Mouse (Mus musculus): ENCODE measurements around the gene Ctnna3. TPM values are rescaled to one million over a fixed set of nuclear protein-coding genes. Genes with fewer than 3 reads are reported as not detected.

Gene Ctnna3
- polyA plus RNA-seq, 1 experiment: 0.17 TPM

DNA sequence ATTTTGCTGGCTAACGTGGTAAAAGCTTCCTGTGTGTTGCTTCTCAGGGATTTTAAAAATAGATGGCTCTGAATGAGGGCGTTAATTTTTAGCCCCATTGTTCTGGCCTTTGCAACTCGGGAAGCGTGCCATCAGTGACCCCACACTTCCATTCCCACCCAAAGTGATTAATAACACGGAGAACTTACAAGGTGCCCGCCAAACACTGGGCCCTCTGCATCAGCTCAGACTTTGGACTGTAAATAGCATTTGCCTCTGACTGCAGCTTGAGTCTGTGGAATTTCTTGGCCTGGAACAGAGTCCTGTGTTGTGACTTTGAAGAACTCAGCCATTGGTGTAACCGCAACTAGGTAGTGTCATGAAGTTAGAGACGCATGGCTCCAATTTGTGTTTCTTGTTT lies 521.0 kb downstream of the Ctnna3 start:
- H3K79me2 ChIP-seq (ENCODE audit: control insufficient read depth, insufficient read depth): no peaks in the 10 kb centered on the region
- H3K4me3 ChIP-seq: no peak overlapping the region
- no peak for TF ChIP-seq POLR2AphosphoS2 (IDR thresholded peaks at IDR 0.05; ENCODE audit: insufficient read length, low read depth)
- no peaks in the 10 kb centered on the region for H3K36me3 ChIP-seq (ENCODE audit: control insufficient read depth, insufficient read depth)
- no peak overlapping the region for H3K4me2 ChIP-seq (ENCODE audit: low read depth)
- no peaks in the 10 kb centered on the region for H3K27me3 ChIP-seq (ENCODE audit: control insufficient read depth, insufficient read depth, insufficient read length)
- H3ac ChIP-seq (ENCODE audit: control insufficient read depth, insufficient read length): no peak overlapping the region

DNA sequence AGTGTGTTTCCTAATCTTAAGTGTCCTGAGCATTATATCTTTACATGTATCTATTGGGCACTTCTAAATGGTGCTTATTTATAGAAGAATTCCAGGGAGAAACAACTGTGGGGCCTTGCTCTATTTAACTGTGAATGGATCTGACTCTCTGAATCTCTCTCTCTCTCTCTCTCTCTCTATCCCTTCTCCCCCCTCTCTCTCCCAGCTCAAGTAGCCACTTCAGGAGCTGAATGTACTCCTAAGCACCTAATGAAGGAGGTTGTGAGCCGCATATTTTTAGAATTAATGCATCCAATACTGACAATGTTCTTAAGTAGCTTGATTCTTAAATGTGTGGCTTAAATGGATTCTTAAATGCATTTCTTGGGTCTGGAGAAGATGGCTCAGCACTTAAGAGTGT lies 521.6 kb downstream of the Ctnna3 start:
- H3K79me2 ChIP-seq (ENCODE audit: control insufficient read depth, insufficient read depth): no peaks in the 10 kb centered on the region
- no peak overlapping the region for H3K4me2 ChIP-seq (ENCODE audit: low read depth)
- no peaks in the 10 kb centered on the region for H3K27me3 ChIP-seq (ENCODE audit: control insufficient read depth, insufficient read depth, insufficient read length)
- no peak overlapping the region for H3K4me3 ChIP-seq
- no peaks in the 10 kb centered on the region for H3K36me3 ChIP-seq (ENCODE audit: control insufficient read depth, insufficient read depth)
- no peak for TF ChIP-seq CEBPB (IDR thresholded peaks at IDR 0.05; ENCODE audit: insufficient read depth, poor library complexity, severe bottlenecking)
- TF ChIP-seq POLR2A (IDR thresholded peaks at IDR 0.05; ENCODE audit: insufficient read length, low read depth): no peak
- TF ChIP-seq TCF12 (IDR thresholded peaks at IDR 0.05; ENCODE audit: insufficient read depth, poor library complexity, severe bottlenecking): no peak
- TF ChIP-seq POLR2AphosphoS2 (IDR thresholded peaks at IDR 0.05; ENCODE audit: insufficient read length, low read depth): no peak
- TF ChIP-seq SRF (IDR thresholded peaks at IDR 0.05; ENCODE audit: control insufficient read depth, insufficient read length, low read depth): no peak
- TF ChIP-seq MYOD1 (IDR thresholded peaks at IDR 0.05; ENCODE audit: control insufficient read depth in 1 of 3, insufficient read length in 2 of 3, low read depth in 2 of 3): no peak
- TF ChIP-seq TCF3 (IDR thresholded peaks at IDR 0.05; ENCODE audit: insufficient read length, low read depth): no peak
- TF ChIP-seq E2F4 (IDR thresholded peaks at IDR 0.05; ENCODE audit: insufficient read depth): no peak
- no peak for TF ChIP-seq REST (IDR thresholded peaks at IDR 0.05; ENCODE audit: insufficient read depth, insufficient read length)
- TF ChIP-seq MAX (IDR thresholded peaks at IDR 0.05; ENCODE audit: low read depth): no peak
- TF ChIP-seq USF1 (IDR thresholded peaks at IDR 0.05; ENCODE audit: low read depth): no peak
- TF ChIP-seq MYOG (IDR thresholded peaks at IDR 0.05; ENCODE audit: control insufficient read depth in 1 of 3, insufficient read depth in 1 of 3, insufficient read length in 2 of 3, low read depth in 2 of 3): no peak
- H3ac ChIP-seq (ENCODE audit: control insufficient read depth, insufficient read length): no peak overlapping the region

DNA sequence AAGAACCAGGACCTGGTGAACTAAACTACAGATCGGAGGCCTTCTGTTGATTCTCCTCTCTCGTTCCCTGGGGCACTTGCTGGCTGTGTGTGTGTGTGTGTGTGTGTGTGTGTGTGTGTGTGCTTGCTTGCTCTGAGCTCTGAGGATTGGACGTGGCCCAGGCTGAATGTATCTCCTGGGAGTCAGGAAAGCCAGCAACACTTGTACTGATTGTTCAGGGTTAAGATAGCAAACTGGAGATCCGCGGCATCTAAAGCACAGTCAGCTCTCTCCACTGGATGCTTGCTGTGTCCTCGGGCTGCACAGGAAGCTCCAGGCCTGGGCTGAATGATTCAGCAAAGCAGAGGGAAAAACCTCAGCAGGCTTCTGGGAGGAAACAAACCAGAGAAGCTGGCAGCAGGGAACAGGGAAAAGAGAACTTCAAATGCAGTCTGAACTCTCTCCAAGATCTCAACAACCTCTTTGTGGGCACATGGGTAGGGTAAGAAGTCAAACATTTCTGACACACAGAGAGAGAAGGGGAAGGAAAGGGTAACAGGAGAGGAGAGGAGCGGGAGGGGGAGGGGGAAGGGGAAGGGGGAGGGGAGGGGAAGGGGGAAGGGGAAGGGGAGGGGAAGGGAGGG lies 524.5 kb downstream of the Ctnna3 start:
- TF ChIP-seq USF1 (IDR thresholded peaks at IDR 0.05; ENCODE audit: low read depth) (no peak), REST (IDR thresholded peaks at IDR 0.05; ENCODE audit: insufficient read depth, insufficient read length) (no peak), TCF12 (IDR thresholded peaks at IDR 0.05; ENCODE audit: insufficient read depth, poor library complexity, severe bottlenecking) (no peak), SRF (IDR thresholded peaks at IDR 0.05; ENCODE audit: control insufficient read depth, insufficient read length, low read depth) (no peak), POLR2A (IDR thresholded peaks at IDR 0.05; ENCODE audit: insufficient read length, low read depth) (no peak), MAX (IDR thresholded peaks at IDR 0.05; ENCODE audit: low read depth) (no peak), POLR2AphosphoS2 (IDR thresholded peaks at IDR 0.05; ENCODE audit: insufficient read length, low read depth) (no peak), MYOG (IDR thresholded peaks at IDR 0.05; ENCODE audit: control insufficient read depth in 1 of 3, insufficient read depth in 1 of 3, insufficient read length in 2 of 3, low read depth in 2 of 3) (no peak), E2F4 (IDR thresholded peaks at IDR 0.05; ENCODE audit: insufficient read depth) (no peak), CEBPB (IDR thresholded peaks at IDR 0.05; ENCODE audit: insufficient read depth, poor library complexity, severe bottlenecking) (no peak), MYOD1 (IDR thresholded peaks at IDR 0.05; ENCODE audit: control insufficient read depth in 1 of 3, insufficient read length in 2 of 3, low read depth in 2 of 3) (no peak), TCF3 (IDR thresholded peaks at IDR 0.05; ENCODE audit: insufficient read length, low read depth) (no peak)
- Histone ChIP-seq H3K36me3 (ENCODE audit: control insufficient read depth, insufficient read depth) (no peaks in the 10 kb centered on the region), H3K4me2 (ENCODE audit: low read depth) (no peak overlapping the region)

DNA sequence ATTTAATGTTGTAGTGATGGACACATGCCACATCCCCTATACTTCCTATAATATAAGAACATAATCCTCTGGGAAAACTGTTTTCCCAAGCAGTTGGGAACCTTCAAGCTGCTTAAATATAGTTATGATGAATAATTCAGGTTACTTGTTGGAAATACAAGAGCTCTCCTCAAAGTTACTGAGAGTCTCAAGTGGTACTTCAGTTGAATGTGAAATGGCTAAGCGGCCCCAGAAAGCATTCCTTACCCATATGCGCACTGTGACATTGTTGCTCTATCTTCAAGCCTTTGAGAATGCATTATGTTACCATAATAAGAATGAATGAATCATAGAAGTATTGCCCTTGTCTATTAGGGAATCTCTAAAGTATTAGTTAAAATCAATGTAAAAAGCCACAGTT lies 542.4 kb downstream of the Ctnna3 start:
- no peak for TF ChIP-seq E2F4 (IDR thresholded peaks at IDR 0.05; ENCODE audit: insufficient read depth)
- no peak for TF ChIP-seq CEBPB (IDR thresholded peaks at IDR 0.05; ENCODE audit: insufficient read depth, poor library complexity, severe bottlenecking)
- no peak for TF ChIP-seq MAX (IDR thresholded peaks at IDR 0.05; ENCODE audit: low read depth)
- TF ChIP-seq POLR2A (IDR thresholded peaks at IDR 0.05; ENCODE audit: insufficient read length, low read depth): no peak
- TF ChIP-seq POLR2AphosphoS2 (IDR thresholded peaks at IDR 0.05; ENCODE audit: insufficient read length, low read depth): no peak
- TF ChIP-seq USF1 (IDR thresholded peaks at IDR 0.05; ENCODE audit: low read depth): no peak
- no peak for TF ChIP-seq TCF3 (IDR thresholded peaks at IDR 0.05; ENCODE audit: insufficient read length, low read depth)
- TF ChIP-seq REST (IDR thresholded peaks at IDR 0.05; ENCODE audit: insufficient read depth, insufficient read length): no peak
- TF ChIP-seq MYOD1 (IDR thresholded peaks at IDR 0.05; ENCODE audit: control insufficient read depth in 1 of 3, insufficient read length in 2 of 3, low read depth in 2 of 3): no peak
- no peak for TF ChIP-seq SRF (IDR thresholded peaks at IDR 0.05; ENCODE audit: control insufficient read depth, insufficient read length, low read depth)
- TF ChIP-seq MYOG (IDR thresholded peaks at IDR 0.05; ENCODE audit: control insufficient read depth in 1 of 3, insufficient read depth in 1 of 3, insufficient read length in 2 of 3, low read depth in 2 of 3): no peak
- TF ChIP-seq TCF12 (IDR thresholded peaks at IDR 0.05; ENCODE audit: insufficient read depth, poor library complexity, severe bottlenecking): no peak

More for the DNA sequence above, 524.5 kb downstream of the Ctnna3 start:
- H3K79me2 ChIP-seq (ENCODE audit: control insufficient read depth, insufficient read depth): no peaks in the 10 kb centered on the region
- no peaks in the 10 kb centered on the region for H3K27me3 ChIP-seq (ENCODE audit: control insufficient read depth, insufficient read depth, insufficient read length)
- no peak overlapping the region for H3K4me3 ChIP-seq
- H3ac ChIP-seq (ENCODE audit: control insufficient read depth, insufficient read length): no peak overlapping the region

GRCm38 (mm10) chr10:63978101-63978500 lies 548.2 kb downstream of the Ctnna3 start:
- H3K4me3 ChIP-seq: no peak overlapping the region
- H3K27me3 ChIP-seq (ENCODE audit: control insufficient read depth, insufficient read depth, insufficient read length): no peaks in the 10 kb centered on the region
- no peak for TF ChIP-seq POLR2AphosphoS2 (IDR thresholded peaks at IDR 0.05; ENCODE audit: insufficient read length, low read depth)
- TF ChIP-seq POLR2A (IDR thresholded peaks at IDR 0.05; ENCODE audit: insufficient read length, low read depth): no peak
- no peak for TF ChIP-seq SRF (IDR thresholded peaks at IDR 0.05; ENCODE audit: control insufficient read depth, insufficient read length, low read depth)
- TF ChIP-seq MYOD1 (IDR thresholded peaks at IDR 0.05; ENCODE audit: control insufficient read depth in 1 of 3, insufficient read length in 2 of 3, low read depth in 2 of 3): no peak
- no peak for TF ChIP-seq CEBPB (IDR thresholded peaks at IDR 0.05; ENCODE audit: insufficient read depth, poor library complexity, severe bottlenecking)
- no peak for TF ChIP-seq REST (IDR thresholded peaks at IDR 0.05; ENCODE audit: insufficient read depth, insufficient read length)
- no peak for TF ChIP-seq MAX (IDR thresholded peaks at IDR 0.05; ENCODE audit: low read depth)

More for the DNA sequence above, 542.4 kb downstream of the Ctnna3 start:
- no peak overlapping the region for H3K4me3 ChIP-seq
- no peak overlapping the region for H3ac ChIP-seq (ENCODE audit: control insufficient read depth, insufficient read length)
- H3K79me2 ChIP-seq (ENCODE audit: control insufficient read depth, insufficient read depth): no peaks in the 10 kb centered on the region
- no peak overlapping the region for H3K4me2 ChIP-seq (ENCODE audit: low read depth)
- H3K36me3 ChIP-seq (ENCODE audit: control insufficient read depth, insufficient read depth): no peaks in the 10 kb centered on the region
- H3K27me3 ChIP-seq (ENCODE audit: control insufficient read depth, insufficient read depth, insufficient read length): no peaks in the 10 kb centered on the region

More at GRCm38 (mm10) chr10:63978101-63978500, 548.2 kb downstream of the Ctnna3 start:
- Histone ChIP-seq H3ac (ENCODE audit: control insufficient read depth, insufficient read length) (no peak overlapping the region), H3K79me2 (ENCODE audit: control insufficient read depth, insufficient read depth) (no peaks in the 10 kb centered on the region), H3K36me3 (ENCODE audit: control insufficient read depth, insufficient read depth) (no peaks in the 10 kb centered on the region), H3K4me2 (ENCODE audit: low read depth) (peak overlapping the region; percentile 49)

All from myocyte (in vitro differentiated cells).